Mouse (Mus musculus) central nervous system, embryonic 14 days (tissue): ENCODE measurements around the gene Trpc4. TPM values are rescaled to one million over a fixed set of nuclear protein-coding genes. Genes with fewer than 3 reads are reported as not detected.

Experiments used
- polyA plus RNA-seq: library from polyadenylated mRNA; depleted of rRNA; stranded (reverse); fragments of >200 nt; gene quantifications from 2 replicates; pipeline ENCODE4 v1.2.3, GENCODE M21; 2012; rRNA removed

Trpc4 gene
- polyA plus RNA-seq: 5.1 and 5.6 TPM in 2 replicates

DNA sequence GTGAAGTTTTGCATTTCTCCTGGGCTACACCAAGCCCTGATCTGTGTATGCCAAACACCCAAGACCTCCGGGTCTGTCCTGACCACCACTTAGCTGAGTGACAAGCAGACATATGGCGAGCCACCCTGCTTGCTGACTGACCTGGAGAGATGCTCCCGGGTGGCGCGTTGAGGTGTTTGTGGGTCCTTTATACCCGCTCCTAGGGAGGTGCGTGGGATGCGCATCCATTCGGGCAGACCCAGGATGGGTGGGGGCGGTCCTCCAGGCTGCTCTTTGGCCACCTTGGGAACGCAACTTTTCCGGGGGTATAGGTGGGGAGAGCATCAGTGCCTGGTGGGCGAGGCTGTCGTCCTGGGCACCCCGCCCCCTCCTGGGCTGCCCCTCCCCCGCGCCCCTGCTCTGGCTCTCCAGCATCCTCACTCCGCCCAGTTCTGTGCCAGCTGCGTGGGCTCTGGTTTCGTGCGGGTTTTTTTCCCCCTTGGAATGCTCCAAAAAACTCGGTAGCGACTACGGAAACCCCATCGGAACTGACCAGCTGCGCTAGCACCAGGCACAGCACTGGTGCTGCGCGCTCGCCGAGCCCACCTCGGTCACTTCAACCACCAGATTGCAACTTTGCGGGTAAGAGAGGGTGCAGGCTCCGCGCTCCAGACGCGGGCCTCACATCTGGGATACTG is at the start of gene Trpc4:
Trpc4 (plus strand) TSS at position 397 of the 677 bp plus-strand sequence.

DNA sequence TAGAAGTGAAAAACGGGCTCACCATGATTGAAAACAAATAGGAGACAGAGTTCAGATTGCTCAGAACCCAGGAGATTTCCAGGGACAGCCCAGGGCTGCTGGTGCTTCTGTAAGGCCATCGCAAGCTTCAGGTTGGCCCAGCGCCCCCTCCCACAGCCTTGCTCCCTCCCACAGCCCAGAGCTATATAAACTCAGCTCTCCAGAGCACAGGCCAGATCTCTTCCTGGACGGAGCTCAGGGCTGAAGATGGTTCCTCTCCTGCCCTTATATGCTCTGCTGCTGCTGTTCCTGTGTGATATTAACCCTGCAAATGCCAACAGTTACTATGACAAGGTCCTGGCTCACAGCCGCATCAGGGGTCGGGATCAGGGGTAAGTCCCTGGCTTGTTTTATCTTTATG is 205.1 kb downstream of the Trpc4 start, which contains the start of gene Postn:
Postn (plus strand) TSS at position 213 of the 400 bp plus-strand sequence.

Other genes with a start within 250 kb of the Trpc4 start
- 34.9 and 182 TPM in 2 replicates for gene Postn, start 205.1 kb downstream of the Trpc4 start, polyA plus RNA-seq